Mouse (Mus musculus): ENCODE measurements around the gene Gnb3.
A peak's percentile ranks its signal among the peaks of the same experiment; 100 is the strongest.

Gene Gnb3

GRCm38 (mm10) chr6:124840241-124841167 is at the start of gene Gnb3:
Gene Gnb3, minus strand, starts transcription at chr6:124840275.
- no peak for DNase-seq

- no peak for DNase-seq
Measured at GRCm38 (mm10) chr6:124888555-124889125, 48.6 kb upstream of the Gnb3 start.

- no peak for DNase-seq
Measured at GRCm38 (mm10) chr6:124887986-124888385, 47.9 kb upstream of the Gnb3 start, which contains the start of gene Cd4. Gene Cd4, minus strand, starts transcription at chr6:124888221.

- DNase-seq = no peak
Measured at GRCm38 (mm10) chr6:124885956-124886381, 45.9 kb upstream of the Gnb3 start.

GRCm38 (mm10) chr6:124884714-124885500 is 44.8 kb upstream of the Gnb3 start:
- DNase-seq = peak; percentile 85

GRCm38 (mm10) chr6:124883351-124883750 is 43.3 kb upstream of the Gnb3 start:
- no peak for DNase-seq

GRCm38 (mm10) chr6:124881821-124882220 is 41.7 kb upstream of the Gnb3 start:
- DNase-seq = no peak

- no peak for DNase-seq
Measured at GRCm38 (mm10) chr6:124879390-124879789, 39.3 kb upstream of the Gnb3 start.

- DNase-seq = no peak
Measured at GRCm38 (mm10) chr6:124874348-124874747, 34.3 kb upstream of the Gnb3 start.

- DNase-seq = no peak
Measured at GRCm38 (mm10) chr6:124866560-124866959, 26.5 kb upstream of the Gnb3 start.

- DNase-seq = peak; percentile 26
Measured at GRCm38 (mm10) chr6:124865766-124866362, 25.8 kb upstream of the Gnb3 start.

- peak; percentile 83 for DNase-seq
Measured at GRCm38 (mm10) chr6:124863658-124864298, 23.7 kb upstream of the Gnb3 start, which contains the start of gene Gpr162. Gene Gpr162, minus strand, starts transcription at chr6:124863983.

- DNase-seq = peak; percentile 71
Measured at GRCm38 (mm10) chr6:124863125-124863657, 23.1 kb upstream of the Gnb3 start.

GRCm38 (mm10) chr6:124862406-124863124 is 22.5 kb upstream of the Gnb3 start:
- DNase-seq = no peak

- DNase-seq = no peak
Measured at GRCm38 (mm10) chr6:124861802-124862201, 21.7 kb upstream of the Gnb3 start.

- DNase-seq = peak; percentile 67
Measured at GRCm38 (mm10) chr6:124861266-124861665, 21.2 kb upstream of the Gnb3 start.

GRCm38 (mm10) chr6:124860511-124860910 is 20.4 kb upstream of the Gnb3 start:
- DNase-seq = peak; percentile 35

- peak; percentile 90 for DNase-seq
Measured at GRCm38 (mm10) chr6:124859725-124860124, 19.6 kb upstream of the Gnb3 start.

- peak; percentile 63 for DNase-seq
Measured at GRCm38 (mm10) chr6:124858561-124859318, 18.7 kb upstream of the Gnb3 start.

- DNase-seq = peak; percentile 67
Measured at GRCm38 (mm10) chr6:124857840-124858530, 17.9 kb upstream of the Gnb3 start.
